Mouse (Mus musculus) A20 (cell line): Measurements from ENCODE around the gene Gm28510.
"Not testable (repeated sequence)": the region's sequence is repeated elsewhere in the genome, so short reads cannot be mapped to it uniquely, and the experiment has no call there.

Source experiments
- DNase-seq: peaks from one replicate; pipeline ENCODE4 v3.0.0-alpha.2; 2011; ENCODE audit warnings: low read depth, low spot score

Gene Gm28510

DNA sequence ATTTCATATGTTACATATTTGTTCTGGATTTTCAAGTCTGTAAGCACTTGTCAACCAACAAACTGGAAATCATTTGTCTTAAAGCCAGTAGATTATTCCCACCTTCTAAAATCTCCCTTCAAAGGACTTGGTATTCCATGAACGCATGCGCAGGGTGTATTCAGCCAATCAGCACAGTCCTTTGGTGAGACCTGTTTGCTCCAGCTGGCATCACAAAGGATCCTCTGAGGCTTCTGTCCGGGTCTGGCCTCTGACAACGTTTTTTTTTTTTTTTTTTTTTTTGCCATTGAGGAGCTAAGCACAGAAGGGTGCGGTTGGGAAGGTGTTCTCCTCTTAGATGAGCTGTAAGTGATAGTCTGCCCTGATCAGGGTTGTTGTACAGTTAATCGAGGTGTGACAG, at the start of gene Gm28510:
Gene Gm28510 (plus strand): TSS at position 301 of the 400 bp plus-strand sequence.
- not testable (repeated sequence) for DNase-seq
